ENCODE assay signal across 8 mouse cellular contexts in the genomic region with DNA sequence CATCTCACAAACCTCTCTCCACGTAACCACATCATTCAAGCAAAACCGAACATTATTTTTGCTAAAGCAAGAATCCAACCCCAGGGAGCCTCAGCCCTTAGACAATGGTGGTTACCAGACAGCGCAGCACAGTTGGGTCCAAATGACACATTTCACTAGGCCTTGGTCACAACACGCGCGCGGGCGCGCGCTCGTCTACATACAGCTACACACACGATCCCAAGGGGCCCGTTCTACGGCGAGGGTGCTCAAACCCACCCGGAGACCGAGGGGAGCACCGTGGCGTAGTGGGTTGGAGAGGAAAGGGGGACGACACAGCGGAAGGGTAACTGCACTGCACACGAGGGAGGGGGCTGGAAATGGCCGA. TPM values are rescaled to one million over a fixed set of nuclear protein-coding genes. Genes with fewer than 3 reads are reported as not detected.
A peak's percentile ranks its signal among the peaks of the same experiment; 100 is the strongest.
DNase-seq lines count a peak whose midpoint lies in the region; ATAC-seq lines count a peak whose summit lies in the region.

No protein-coding gene starts in this region.

- no peaks in the 10 kb centered on the region for H3K9me3 ChIP-seq in hindbrain, embryonic 12.5 days (replicated peaks)

- WGBS in hindbrain, embryonic 12.5 days: under 1% methylated on average over 23 of the region's 23 CpGs

- H3K27ac ChIP-seq in hindbrain, embryonic 12.5 days: peak overlapping the region; percentile 100

- DNase-seq in NIH3T3 (ENCODE audit: low read depth): peak; percentile 76
- peak; percentile 74 to 75 for DNase-seq in cerebellum, postnatal 10 days
- DNase-seq in frontal cortex, postnatal 14 days (ENCODE audit: low spot score in 2 of 2): peak; percentile 53 to 58
- DNase-seq in layer of hippocampus, postnatal 25 days (ENCODE audit: extremely low spot score in 1 of 2, low spot score in 1 of 2): peak; percentile 56 to 69
- peak; percentile 73 for DNase-seq in lung, postnatal 10 days
- peak; percentile 77 for DNase-seq in retina, embryonic 14.5 days (ENCODE audit: low spot score)
- DNase-seq in thymus, postnatal 25 days: peak; percentile 74

- H3K4me1 ChIP-seq in hindbrain, embryonic 12.5 days: peaks cover 16% of the 10 kb centered on the region

- H3K4me2 ChIP-seq in hindbrain, embryonic 12.5 days (replicated peaks): peak overlapping the region; percentile 54

- H3K4me3 ChIP-seq in hindbrain, embryonic 12.5 days: peak overlapping the region; percentile 94

- H3K9ac ChIP-seq in hindbrain, embryonic 12.5 days: peak overlapping the region; percentile 100

- peak; percentile 7 for ATAC-seq in hindbrain, embryonic 12.5 days (ENCODE audit: low FRiP score)

- H3K36me3 ChIP-seq in hindbrain, embryonic 12.5 days: no peaks in the 10 kb centered on the region

- H3K27me3 ChIP-seq in hindbrain, embryonic 12.5 days: no peaks in the 10 kb centered on the region

RNA-seq across cellular contexts. Expression of gene Fbxo11, which starts 1.1 kb away (rescaled TPM):
- 32.3 and 35.9 TPM in 2 replicates for polyA plus RNA-seq in hindbrain, embryonic 12.5 days (2016; fragmentation: Nextera tagmentation; extraction: Ambion mirVana)
- 100 to 1,000 TPM; 117 to 119 TPM for total RNA-seq in layer of hippocampus, postnatal 25 days (2021)

Comparison
In these comparisons a context has a peak if more than half of its experiments do, and no peak if none do; other contexts are left out.
1. Peak in every context shown above with its lines: DNase-seq, ATAC-seq, H3K4me3 ChIP-seq and H3K27ac ChIP-seq.